Mouse (Mus musculus): Measurements from ENCODE around the gene Gm45717.

DNA sequence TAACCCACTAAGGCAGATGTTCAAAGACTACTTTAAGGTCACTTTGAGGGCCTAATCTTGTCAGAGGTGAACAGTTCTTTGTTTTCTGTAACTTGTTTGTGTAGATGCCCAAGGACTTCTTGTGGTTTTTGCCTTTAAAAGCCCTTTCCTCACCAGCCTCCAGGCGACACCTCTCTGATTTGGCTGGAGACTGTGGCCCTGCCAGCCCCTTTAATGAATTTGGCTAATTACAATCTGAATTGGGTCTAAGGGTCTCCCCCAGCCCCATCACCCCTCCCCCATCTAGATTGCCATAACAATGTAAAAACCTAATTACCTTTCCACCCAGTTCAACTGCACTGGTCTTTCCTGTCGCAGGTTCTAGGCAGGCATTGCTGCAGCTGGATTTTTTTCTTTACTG, 7.0 kb upstream of the Gm45717 start:
- no peak for TF ChIP-seq CTCF (IDR thresholded peaks at IDR 0.05; ENCODE audit: low read depth)
- no peak for TF ChIP-seq EP300 (IDR thresholded peaks at IDR 0.05; ENCODE audit: low read depth)

All from liver, embryonic 14.5 days (tissue).